Mouse (Mus musculus) 3T3-L1 (cell line): ENCODE data around the gene Sbno2.

Source experiments
- DNase-seq: peaks from one replicate; pipeline ENCODE4 v3.0.0-alpha.2; 2015; ENCODE audit warnings: low read depth, low spot score

The Sbno2 gene

DNA sequence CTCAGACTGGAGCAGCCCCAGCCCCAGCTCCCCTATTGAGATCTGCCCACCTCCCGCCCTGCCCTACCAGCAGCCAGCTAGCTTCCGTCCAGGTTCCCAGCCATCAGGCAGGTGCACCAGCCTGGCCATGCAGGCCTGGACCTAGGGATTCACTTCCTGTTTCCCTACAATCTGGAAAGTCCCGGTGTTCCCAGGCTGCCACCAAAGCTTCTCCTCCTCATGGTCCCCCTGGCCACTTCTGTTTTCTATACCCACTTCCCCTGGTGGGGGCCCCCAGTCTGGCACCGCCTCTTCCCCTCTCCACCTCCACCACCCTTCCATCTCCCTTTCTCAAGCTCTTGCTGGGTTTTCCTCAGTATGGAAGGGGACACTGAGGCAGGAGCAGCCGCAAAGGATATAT, at the start of gene Sbno2:
Gene Sbno2 (minus strand): TSS at position 112 of the 400 bp plus-strand sequence.
- no peak for DNase-seq

- DNase-seq, result no peak
Observed at GRCm38 (mm10) chr10:80154384-80154783, 49.0 kb upstream of the Sbno2 start.

- DNase-seq, result no peak
Observed at GRCm38 (mm10) chr10:80153713-80154112, 48.3 kb upstream of the Sbno2 start.

- peak; percentile 73 for DNase-seq
Observed at GRCm38 (mm10) chr10:80152873-80153260, 47.5 kb upstream of the Sbno2 start.

DNA sequence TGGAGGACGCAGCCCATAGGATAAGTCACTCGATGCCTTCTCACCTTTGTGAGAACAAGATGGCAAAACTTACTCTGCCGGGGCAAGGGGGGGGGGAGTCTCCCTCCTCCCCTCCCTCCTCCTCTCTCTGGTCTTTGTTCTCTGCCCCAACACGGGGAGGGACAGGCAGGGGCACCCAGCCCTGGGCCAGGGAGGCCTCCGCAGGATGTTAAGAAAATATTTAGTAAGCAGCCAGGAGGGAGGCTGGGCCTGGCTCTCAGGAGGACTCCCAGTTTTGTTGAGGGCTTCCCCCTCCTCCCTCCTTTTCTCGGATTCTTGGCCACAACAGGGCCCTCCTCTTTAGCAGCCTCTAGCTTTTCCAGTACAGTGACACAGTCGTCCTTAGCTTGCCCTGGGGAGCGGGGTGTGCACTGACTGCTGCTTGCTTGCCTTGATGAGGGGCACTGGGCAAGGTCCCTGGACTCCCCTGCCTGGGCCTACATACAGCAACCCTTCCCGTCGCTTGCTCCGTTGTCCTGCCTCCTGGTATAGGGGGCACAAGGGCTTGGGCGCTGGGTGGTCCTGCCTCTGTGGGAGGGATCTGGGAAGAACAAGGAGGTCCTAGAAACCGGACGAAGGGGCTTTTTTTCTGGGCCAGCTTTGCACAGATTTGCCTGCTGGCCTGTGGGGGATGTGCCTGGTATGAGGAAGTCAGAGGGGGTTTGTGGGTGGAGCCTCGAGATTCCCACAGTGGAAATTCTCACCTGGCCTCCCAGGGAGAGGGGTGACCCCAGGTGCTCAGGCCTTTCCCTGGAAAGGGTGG, 46.9 kb upstream of the Sbno2 start:
- peak; percentile 81 for DNase-seq

DNA sequence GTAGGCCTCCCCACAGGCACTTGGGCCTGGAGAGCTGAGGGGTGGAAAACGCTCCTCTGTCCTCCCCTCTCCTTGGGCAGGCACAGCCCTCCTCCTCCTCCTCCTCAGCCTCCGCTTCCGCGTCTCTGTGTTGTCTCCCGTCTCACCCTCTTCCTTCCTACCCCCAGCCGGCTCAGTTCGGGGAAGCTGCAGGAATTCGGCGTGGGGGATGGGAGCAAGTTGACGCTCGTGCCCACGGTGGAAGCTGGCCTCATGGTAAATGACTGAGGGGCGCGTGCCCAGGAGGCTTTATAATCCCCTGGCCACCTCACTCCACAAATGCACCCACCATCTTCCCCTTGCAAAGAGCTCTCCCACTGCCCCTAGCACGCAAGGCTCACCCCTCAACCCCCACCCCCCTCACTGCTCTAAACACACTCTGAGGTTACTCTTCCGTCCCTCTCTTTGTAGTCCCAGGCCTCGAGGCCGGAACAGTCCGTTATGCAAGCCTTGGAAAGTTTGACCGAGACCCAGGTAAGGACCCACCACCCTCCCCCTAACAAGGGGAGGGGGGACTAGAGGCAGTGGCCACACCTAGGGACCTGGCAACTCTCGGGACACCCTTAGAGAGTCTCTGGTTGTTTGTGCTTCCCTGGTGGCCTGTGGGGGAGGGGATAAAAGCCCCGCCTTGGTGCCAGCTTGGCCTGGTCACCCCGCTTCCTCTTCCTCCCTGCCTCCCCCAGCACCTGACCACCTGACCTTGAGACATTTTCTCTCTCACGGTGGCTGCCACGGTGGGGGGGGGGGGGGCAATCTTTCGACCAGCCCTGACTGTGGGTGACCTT, 46.1 kb upstream of the Sbno2 start:
- DNase-seq, result peak; percentile 70

DNA sequence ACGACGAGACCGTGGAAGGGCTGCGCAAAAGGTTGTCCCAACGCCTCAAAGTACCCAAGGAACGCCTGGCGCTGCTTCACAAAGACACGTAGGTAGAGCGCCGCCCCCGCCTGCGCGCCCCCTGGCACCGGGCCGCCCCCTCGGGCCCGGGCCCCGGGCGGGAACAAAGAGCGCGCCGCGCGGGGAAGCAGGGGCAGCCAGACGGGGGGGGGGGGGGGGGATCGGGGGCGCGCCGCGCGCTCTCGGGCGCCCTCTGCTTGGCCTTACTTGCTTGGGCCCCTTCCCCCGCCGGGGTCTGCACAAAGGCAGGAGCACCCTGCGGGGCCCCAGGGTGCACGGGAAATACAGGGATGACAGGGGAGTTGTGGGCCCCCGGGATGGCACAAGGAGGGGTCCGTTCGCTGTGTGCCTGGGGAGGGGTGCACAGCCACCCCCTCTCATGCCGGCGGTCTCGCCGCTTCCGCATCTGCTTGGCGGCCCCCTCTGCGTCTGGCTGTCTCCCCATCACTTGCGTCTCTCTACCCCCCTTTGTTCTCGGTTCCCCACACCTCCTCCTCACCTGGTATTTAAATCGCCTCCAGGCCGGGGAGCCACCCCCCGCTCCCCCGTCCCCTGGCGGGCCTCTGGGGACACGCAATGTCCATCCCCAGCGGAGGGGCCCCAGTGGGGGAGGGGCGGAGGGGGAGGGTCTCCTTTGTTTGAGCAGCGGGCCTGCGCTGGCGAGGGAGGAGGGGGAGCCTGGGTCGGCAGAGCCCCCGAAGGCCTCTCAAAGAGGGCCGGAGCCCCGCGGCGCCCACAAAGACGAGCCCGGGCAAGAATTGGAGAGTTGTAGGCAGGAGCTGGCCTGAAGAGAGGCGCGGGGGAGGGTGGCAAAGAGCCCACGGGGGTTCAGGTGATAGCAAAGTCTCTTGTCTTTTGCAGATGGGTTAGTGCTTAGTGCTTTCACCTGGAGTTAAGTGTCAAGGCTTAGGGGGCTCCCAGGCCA, 45.1 kb upstream of the Sbno2 start:
- peak; percentile 38 for DNase-seq

DNA sequence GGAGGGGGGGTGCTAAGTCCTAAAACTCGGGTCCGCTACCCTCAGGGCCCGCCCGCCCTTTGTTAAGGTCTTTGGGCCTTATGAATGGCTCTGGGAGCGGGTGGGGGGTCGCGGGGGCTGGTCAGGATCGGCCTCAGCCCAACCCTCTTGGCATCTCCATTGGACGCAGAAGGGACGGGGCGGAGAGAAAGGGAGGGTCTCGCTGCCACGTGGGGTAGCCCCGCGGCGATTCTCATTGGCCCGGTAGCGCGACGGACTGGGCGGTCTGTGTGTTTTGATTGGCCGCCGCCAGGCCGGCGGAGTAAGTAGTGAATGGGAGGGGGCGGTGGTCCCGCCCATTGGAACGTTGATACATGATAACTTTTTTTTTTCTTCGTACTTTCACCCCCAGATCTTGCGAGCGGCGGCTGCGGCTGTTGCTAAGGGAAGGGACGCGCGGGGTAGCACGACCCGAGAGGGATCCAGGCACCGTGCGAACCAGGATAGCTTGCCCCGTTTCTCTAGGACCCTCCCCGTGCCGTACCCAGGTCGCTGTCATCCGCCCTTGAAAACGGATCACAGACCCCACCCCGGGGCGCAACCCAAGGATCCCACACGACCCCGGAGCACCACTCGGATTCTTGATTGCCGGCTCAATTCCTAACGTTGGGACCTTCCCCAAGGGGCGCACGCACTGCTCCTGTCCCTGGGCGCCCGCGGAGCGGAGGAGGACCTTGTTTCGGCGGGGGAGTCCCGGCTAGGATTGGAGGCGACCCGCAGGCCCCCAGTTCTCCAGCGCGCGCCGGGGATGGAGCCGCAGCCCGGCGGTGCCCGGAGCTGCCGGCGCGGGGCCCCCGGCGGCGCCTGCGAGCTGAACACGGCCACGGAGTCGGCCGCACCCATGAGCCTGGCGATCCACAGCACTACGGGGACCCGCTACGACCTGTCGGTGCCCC, 44.2 kb upstream of the Sbno2 start:
- peak; percentile 98 for DNase-seq

DNA sequence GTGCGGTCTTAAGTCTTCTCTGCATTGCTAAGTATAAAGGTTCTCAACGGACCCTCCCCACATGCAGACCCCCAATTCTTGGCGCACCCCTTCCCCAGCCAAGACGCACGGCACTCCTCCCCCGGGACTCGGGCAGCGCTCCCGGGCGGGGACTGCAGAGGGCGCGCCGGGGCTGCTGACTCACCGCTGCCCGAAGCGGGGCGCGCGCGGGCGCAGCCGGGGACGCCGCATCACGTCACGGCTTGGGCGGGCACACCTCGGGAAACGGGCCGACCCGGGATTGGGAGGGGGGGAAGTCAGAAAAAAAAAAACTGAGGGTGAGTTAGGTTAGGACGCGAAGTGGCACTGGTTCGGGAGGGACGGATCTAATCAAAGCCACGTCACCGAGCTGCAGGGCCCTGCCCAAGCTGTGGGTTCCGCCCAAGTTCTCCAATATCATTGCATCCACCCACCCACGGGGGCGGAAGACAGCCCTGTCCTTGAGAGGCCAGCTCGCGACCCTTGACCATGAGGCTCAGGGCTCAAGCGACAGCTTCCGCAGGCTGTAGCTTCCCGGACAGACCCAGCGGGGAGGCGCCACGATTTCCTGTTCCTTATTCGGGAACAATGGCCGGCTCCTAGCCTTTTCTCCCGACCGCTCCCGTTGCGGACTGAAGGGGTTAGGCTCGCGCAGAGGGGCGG, 43.4 kb upstream of the Sbno2 start:
- peak; percentile 96 for DNase-seq

- peak; percentile 77 for DNase-seq
Observed at GRCm38 (mm10) chr10:80147719-80148601, 42.6 kb upstream of the Sbno2 start, which contains the start of gene Midn. Gene Midn (plus strand): TSS chr10:80148272.

DNA sequence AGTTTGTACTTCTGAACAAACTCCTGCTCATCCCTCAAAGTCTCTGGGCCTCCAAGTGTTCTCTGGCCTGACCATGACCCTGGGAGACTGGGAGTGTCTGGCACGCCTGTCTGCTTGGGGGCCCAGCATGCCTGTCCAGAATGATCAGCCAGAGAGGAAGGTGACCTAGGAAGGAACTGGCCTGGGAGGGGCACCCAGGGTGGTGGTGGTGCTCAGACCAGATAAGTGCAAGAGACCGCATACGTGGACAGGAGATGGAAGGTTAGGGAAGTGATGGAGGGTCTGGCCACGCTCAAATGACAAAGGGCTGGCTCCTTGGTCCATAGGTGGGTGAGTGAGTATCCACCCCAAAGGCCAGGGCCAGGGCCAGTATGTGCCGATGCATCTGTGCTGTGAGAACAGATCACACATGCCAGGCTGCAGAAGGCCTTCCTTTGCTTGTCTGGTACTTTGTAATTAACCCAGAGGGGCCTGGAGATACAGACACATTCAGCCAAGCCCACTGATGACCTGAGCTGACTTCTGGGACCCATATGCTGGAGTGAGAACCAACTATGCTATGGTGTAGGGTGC, 41.9 kb upstream of the Sbno2 start:
- DNase-seq, result no peak

- no peak for DNase-seq
Observed at GRCm38 (mm10) chr10:80146568-80147011, 41.2 kb upstream of the Sbno2 start.

DNA sequence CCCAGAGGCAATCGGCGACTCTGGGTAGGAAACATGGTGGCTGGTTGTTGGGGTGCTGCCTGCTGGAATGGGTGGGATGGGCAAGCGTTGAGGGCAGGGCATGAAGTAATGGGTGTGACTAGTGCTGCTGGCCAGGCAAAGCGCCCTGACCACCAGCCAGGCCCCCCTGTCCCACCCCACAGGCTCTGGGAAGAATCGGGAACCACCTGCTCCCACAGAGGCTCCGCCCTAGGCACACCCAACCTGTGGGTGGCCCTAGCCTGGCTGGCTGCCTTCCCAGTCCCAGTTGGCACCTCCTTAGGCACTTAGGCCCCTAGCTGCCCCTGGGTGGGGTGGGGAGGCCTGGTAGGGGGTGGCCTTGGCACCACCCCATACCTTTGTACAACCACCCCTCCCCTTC, 40.5 kb upstream of the Sbno2 start:
- DNase-seq, result no peak

- DNase-seq, result peak; percentile 78
Observed at GRCm38 (mm10) chr10:80144864-80145838, 39.8 kb upstream of the Sbno2 start.

DNA sequence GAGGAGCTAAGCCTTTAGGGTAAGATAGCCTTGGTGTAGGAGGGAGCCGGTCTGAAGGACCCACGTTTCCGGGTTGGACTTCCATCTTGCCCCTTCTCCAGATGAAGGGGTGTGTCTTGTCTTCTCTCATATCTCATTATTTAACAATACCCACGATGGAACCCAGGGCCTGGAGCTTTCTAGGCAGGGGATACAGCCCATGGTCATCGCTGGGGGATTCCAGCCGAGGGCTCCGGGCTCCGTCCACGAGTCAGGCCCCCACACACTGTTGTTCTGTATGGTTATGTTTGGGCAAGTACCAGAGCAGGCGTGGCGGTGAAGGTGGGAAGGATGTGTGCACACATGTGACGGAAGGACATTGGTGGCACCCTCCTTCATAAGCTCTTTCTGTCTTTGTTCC, 38.8 kb upstream of the Sbno2 start:
- DNase-seq, result no peak

DNA sequence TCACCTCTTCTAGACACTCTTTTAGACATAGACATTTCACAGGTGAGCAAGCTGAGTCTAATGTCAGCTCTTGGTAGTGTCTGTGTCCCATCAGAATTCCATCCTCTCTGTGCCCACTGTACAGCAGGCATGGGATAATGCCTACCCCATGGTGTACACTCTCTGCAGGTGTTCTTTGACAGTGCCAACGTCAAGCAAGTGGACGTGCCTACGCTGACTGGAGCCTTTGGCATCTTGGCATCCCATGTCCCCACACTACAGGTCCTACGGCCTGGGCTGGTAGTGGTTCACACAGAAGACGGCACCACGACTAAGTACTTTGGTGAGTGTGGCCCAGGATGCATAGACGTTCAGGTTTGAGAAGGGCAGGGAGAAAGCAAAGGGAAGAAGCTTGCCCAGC, 38.3 kb upstream of the Sbno2 start:
- no peak for DNase-seq

- no peak for DNase-seq
Observed at GRCm38 (mm10) chr10:80142530-80142925, 37.2 kb upstream of the Sbno2 start.
